Mouse (Mus musculus) kidney, adult 10 weeks (tissue): ENCODE results near the gene Tfap2d. TPM values are rescaled to one million over a fixed set of nuclear protein-coding genes. Genes with fewer than 3 reads are reported as not detected.

ENCODE experiments used
- polyA plus RNA-seq: library from polyadenylated mRNA; stranded (reverse); fragments of 350-450 nt; fragmentation: Illumina TruSeq; extraction: RNeasy Lipid Tissue Mini Kit (QIAGEN cat#74804); gene quantifications from one replicate; pipeline ENCODE4 v1.2.3, GENCODE M21; 2014; ENCODE audit warnings: low read depth, low replicate concordance

Gene Tfap2d
- polyA plus RNA-seq = not detected

DNA sequence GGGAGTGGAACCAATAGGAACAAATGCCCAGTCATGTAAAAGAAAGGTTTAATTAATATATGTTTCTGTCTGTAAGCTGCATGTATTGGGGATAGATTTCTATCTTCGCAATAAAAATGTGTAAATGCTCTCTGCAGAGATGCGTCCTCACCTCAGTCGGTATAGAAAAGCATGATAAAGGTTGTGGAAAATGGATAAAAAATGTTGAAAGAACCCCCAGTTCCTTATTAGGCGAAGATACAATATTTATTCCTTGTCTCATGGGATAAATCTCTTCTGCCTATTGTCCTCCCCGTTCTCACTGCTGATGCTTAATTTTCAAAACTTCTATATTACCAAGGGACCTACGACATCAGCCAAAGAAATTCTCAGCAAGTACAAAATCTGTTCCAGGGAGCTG is at the start of gene Tfap2d:
Gene Tfap2d (plus strand): TSS at position 392 of the 400 bp plus-strand sequence.

DNA sequence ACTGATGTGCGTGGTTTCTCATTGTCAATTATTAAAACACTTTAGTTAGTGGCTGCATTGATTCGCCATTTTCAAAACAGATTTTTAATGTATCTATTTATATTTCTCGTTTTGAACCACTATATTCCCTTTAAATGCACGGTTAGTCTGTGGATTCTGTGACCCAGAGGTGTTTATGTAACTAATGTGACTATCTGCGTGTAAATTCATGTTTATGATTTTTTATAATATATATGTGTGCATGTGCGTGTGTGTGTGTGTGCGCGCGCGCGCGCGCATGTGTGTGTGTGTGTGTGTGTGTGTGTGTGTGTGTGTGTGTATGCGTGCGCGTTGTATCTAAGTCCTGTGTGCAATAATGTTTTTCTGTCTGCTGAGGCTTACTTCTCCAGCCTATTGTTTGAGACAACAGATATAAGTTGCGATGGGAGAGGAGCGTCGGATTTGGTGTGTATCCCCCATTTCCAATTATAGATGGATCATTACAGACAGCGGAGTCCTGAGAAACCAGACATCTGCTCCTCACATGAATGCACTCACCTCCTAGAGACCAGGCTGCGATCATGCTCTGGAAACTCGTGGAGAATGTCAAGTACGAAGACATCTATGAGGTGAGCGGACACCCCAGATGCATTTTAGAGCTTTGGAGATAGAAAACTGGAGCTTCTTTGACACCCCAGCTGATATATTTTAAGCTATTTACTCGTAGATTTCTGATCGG is 106.0 kb downstream of the Tfap2d start, which contains the start of gene Tfap2b:
Gene Tfap2b (plus strand): TSS at position 274 of the 718 bp plus-strand sequence.

Other genes with a start within 250 kb of the Tfap2d start
- 45.1 TPM for gene Tfap2b, start 105.9 kb downstream of the Tfap2d start, polyA plus RNA-seq